Mouse (Mus musculus): ENCODE measurements around the gene Gm17018.
A peak's percentile ranks its signal among the peaks of the same experiment; 100 is the strongest.
"Not testable (repeated sequence)": the region's sequence is repeated elsewhere in the genome, so short reads cannot be mapped to it uniquely, and the experiment has no call there.

Gene Gm17018

DNA sequence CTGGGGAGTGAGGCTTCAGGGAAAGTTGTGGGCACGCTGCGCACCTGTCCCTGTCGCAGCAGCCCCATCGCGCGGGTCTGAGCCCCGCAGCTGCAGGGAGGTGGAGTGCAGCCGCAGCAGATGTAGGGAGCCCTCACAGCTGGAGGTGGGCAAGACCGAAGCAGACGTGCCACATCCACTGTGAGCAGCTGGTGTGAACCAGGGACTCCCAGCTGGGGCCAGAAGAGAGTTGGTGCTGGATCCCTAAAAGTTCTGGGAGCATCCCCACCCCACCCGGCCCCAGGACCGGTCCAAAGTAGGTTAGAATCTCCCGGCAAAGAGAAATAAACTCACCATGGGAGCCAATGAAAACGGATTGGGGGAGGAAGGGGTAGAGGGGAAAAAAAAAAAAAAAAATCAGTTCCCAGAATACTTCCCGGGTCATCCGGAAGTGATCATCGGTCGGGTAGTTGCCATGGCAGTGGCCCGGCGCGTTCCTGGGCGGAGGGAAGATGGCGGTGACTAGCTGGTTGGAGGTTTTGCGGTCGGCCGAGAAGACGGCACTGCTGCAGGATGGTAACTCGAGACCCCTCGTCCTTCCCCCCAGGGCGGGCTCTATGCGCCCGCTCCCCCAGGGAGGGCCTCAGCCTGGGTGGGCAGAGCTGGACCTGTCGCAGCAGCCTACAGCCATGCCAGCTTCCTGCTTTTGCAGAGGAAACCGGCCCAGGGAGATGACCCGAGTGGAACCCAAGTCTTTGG lies at the start of gene Gm17018, which contains the start of gene Poll:
Gene Gm17018, plus strand, starts transcription at position 463 of the 738 bp plus-strand sequence.
Gene Poll, minus strand, starts transcription at position 379 of the 738 bp plus-strand sequence.
- peak; percentile 81 to 83 for DNase-seq (ENCODE audit: low spot score in 2 of 2)

DNA sequence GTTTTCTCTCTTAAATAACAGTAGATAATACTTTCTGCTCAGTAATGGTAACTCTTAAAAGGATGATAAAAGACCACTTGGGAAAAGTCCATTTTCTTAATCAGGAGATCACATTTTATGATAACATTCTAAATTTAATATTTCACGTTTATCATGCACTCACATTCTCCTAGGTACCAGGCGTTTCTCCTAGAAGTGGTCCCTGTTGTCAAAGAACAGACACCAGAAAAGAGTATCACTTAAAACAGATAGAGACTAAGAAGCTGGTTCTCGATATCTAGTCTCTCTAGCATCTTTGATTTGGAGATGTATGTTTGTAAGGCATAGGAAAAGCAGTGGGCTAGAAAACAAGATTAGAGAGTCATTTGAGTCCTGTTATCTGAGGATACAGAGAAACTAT lies 49.7 kb upstream of the Gm17018 start:
- DNase-seq (ENCODE audit: low spot score in 2 of 2), result no peak

DNA sequence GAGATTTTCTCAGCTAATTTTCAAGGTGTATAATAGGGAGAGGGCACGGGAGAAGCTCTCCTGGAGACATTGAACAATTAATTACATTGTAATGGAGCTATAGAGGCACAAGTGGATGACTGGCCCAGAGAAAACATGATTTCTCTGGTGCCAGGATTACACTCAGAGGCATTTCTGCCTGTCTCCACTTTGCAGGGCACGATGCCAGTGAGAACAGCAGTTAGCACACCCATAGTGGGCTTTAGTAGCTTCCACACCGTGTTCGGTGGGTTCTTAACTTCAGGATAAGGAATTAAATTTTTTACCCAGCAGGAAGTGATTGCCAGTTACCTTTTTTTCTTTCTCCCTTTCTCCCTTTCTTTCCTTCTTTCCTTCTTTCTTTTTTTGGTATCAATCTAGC lies 49.0 kb upstream of the Gm17018 start:
- DNase-seq (ENCODE audit: low spot score in 2 of 2), result no peak

DNA sequence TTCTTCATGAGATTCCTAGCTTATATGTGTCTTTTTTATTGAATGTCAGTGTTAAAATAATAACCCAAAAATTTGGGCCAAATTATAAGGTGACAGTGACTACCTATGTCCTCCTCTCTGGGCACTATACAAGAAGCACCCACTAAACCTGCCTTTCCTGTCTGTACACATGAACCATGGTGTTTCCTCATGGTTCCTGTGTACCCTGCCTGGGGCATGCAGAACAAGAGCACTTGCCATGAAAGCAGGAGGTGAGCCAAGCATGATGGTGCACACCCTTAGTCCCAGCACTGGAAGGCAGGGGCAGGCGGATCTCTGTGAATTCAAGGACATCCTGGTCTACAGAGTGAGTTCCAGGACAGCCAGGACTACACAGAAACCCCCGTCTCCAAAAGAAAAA lies 45.1 kb upstream of the Gm17018 start:
- no peak for DNase-seq (ENCODE audit: low spot score in 2 of 2)

DNA sequence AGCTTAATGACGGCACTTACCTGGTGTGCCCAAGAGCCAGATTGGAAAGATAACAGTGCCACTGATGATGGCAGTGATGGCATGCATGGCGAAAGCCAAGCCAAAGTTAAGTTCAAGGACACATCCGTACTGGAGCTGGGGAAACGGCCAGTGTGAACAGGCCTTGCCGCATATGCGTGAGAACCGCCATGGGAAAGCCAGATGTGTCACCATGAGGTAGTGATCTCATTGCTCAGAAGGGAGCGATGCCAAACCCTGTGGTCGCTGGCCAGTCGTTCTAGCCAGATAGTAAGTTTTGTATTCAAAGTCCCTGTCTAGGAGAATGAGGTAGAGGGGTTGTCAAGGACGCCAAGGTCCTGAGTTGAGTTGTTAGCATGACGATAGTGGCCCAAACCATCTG lies 44.2 kb upstream of the Gm17018 start:
- no peak for DNase-seq (ENCODE audit: low spot score in 2 of 2)

DNA sequence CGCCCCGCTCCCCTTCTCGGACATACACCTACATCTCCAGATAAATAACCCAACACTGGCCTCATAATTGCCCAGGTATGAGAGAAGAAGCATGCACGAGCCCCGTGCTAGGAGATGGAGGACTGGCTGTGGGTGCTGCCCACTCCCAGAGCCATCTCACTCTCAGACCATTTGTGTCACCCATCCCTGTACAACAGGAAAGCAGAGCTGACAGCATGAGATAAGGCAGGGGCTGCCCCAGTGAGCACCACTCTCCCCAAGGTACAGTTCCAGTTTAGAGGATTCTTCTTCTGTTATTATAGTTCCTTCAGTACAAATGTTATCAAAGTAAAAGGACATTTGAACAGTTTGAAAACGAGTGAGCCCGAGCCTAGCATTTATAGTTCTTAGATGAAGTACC lies 33.0 kb upstream of the Gm17018 start:
- no peak for DNase-seq (ENCODE audit: low spot score in 2 of 2)

DNA sequence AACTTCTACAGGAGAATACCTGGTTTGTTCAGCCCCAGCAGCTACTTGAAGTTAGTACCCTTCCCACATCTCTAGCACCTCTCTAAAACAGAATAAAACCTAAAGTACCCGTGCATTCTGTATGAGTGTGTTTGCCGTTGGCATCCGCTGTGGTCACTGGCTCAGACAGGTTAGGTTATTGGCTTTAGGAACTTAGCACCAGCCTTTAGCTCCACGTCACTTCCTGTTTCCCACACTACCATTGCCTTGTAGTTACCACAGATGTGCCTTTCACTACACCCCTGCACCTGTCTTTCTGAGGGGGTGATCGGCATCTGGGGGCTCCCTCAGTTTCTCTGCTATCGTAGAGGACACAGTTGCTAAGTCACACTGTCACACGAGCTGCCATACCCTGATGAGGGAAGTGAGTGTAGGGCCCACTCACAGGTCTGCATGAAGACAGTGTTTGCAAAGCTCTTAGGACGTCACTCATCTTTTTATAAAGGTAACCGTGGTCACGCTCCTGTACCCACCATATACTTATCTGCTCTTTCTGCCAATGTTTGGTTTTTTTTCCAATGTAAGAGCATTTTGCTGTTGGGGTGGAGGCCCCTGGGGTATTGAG lies 32.4 kb upstream of the Gm17018 start:
- no peak for DNase-seq (ENCODE audit: low spot score in 2 of 2)

DNA sequence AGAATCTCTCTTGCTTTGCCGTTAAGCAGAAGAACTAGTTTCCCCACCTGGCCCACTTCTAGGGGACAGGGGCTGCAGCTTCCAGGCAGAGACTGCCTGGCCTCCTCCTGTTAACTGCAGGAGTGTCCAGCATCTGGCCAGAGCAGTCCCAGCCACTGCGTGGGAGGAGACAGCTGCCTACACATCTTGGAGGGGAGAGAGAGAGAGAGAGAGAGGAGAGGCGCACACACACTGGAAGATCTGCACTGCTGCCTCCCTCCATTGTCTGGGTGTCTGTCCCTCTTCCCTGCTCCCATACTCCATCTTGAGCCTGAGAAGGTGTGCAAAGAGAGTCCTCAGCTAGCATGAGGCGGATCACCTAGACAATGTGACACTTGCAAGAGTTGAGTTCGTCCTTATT lies 31.1 kb upstream of the Gm17018 start:
- DNase-seq (ENCODE audit: low spot score in 2 of 2), result no peak

GRCm38 (mm10) chr19:45530200-45530995 lies 30.0 kb upstream of the Gm17018 start:
- DNase-seq (ENCODE audit: low spot score in 2 of 2), result no peak

- DNase-seq (ENCODE audit: low spot score in 2 of 2), result no peak
These were observed 28.9 kb upstream of the Gm17018 start for GRCm38 (mm10) chr19:45531554-45531953.

DNA sequence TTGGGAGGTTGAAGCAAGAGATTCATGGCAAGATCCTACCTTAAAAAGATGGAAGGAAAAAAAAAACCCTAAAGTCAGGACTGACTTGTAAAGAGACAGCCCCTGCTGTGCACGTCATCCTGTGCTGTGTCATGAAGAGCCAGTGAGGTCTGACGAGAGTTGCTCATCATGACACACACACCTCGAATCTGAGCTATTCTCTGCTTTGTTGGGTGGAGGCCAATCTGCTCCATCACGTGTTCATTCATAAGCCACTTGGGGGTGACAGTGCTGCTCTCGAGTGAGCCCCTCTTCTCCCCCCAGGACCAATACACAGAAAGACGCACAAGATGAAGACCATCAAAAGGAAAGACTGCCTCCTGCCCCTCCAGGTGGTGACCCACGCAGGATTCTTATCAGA lies 26.8 kb upstream of the Gm17018 start:
- no peak for DNase-seq (ENCODE audit: low spot score in 2 of 2)

GRCm38 (mm10) chr19:45535214-45535735 lies 25.1 kb upstream of the Gm17018 start:
- DNase-seq (ENCODE audit: low spot score in 2 of 2), result no peak

DNA sequence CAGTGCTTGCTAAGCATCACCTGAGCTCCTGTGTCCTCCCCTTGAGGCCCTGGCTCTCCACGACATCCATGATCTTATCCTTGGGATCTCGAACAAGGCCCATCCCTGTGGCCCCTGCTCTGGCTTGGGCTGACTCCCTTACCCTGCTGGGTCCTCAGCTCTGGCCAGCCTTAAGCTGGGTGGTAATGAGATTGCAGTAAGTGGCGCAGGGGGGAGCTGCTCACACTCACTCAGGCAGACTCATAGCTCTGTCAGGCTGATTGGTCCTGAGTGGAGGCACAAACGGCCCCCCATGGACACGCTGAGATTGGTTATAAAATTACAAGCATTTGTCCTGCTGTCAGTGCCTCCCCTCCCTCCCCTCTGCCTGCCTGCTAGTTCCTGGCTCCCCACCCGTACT lies 24.5 kb upstream of the Gm17018 start:
- DNase-seq (ENCODE audit: low spot score in 2 of 2), result no peak

- DNase-seq (ENCODE audit: low spot score in 2 of 2), result peak in 1 of 2 experiments; percentile 58
These were observed 22.9 kb upstream of the Gm17018 start for GRCm38 (mm10) chr19:45537505-45537904.

GRCm38 (mm10) chr19:45540657-45541408 lies 19.6 kb upstream of the Gm17018 start:
- DNase-seq (ENCODE audit: low spot score in 2 of 2), result no peak

GRCm38 (mm10) chr19:45541409-45542041 lies 18.9 kb upstream of the Gm17018 start:
- DNase-seq (ENCODE audit: low spot score in 2 of 2), result peak in 1 of 2 experiments; percentile 37

DNA sequence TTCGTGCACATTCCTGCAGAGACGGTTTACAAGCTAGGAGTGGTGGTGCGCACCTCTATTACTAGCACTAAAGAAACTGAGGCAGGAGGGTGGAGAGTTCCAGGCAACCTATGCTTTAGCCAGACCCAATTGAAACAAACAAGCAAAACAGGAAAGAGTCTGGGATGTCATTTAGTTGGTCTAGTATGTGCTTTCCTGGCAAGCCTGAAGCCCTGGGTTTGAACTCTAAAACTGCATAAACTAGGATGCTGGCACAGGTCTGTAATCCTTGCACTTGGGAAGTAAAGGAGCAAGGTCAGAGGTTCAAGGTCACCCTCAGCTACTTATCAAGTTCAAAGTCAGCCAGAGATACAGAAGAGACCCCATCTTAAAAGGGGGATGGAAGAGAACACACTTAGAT lies 18.4 kb upstream of the Gm17018 start:
- no peak for DNase-seq (ENCODE audit: low spot score in 2 of 2)

GRCm38 (mm10) chr19:45544152-45544924 lies 16.1 kb upstream of the Gm17018 start:
- DNase-seq (ENCODE audit: low spot score in 2 of 2), result no peak

DNA sequence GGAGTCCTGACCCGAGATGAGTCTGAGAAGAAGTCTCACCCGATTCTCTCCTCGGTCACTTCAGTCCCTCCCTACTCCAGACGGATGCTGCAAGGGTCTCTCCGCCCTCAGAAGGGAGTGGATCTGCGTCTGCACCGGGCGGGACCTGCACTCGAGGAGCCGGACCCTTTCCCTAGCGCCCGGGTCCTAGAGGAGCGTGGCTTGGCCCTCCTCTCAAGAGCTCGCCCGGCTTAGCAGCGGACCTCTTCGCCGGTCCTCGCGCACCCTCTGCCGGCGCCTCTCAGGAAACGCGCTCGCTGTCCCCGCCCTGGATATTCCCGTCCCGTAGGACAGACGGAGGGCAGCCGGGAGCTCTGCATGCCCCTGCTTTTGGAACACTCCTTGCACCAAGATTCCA lies 15.5 kb upstream of the Gm17018 start:
- peak; percentile 66 to 80 for DNase-seq (ENCODE audit: low spot score in 2 of 2)

GRCm38 (mm10) chr19:45548196-45548595 lies 12.2 kb upstream of the Gm17018 start:
- DNase-seq (ENCODE audit: low spot score in 2 of 2), result not testable (repeated sequence)
